Mouse (Mus musculus): ENCODE data around the gene Lrrc20. TPM values are rescaled to one million over a fixed set of nuclear protein-coding genes. Genes with fewer than 3 reads are reported as not detected.

Gene Lrrc20
- total RNA-seq, 2 experiments from 2014 or later: 41.8 to 44.1 TPM

GRCm38 (mm10) chr10:61473640-61474039, 2.0 kb upstream of the Lrrc20 start:
- no peak for DNase-seq (ENCODE audit: low spot score in 2 of 2)

- DNase-seq (ENCODE audit: low spot score in 2 of 2): no peak
Observed at GRCm38 (mm10) chr10:61474344-61474743, 1.3 kb upstream of the Lrrc20 start.

GRCm38 (mm10) chr10:61476440-61477165, 1.0 kb downstream of the Lrrc20 start:
- peak in 1 of 2 experiments; percentile 55 for DNase-seq (ENCODE audit: low spot score in 2 of 2)

- no peak for DNase-seq (ENCODE audit: low spot score in 2 of 2)
Observed at GRCm38 (mm10) chr10:61479461-61479860, 3.9 kb downstream of the Lrrc20 start.

- DNase-seq (ENCODE audit: low spot score in 2 of 2): no peak
Observed at GRCm38 (mm10) chr10:61479927-61480326, 4.3 kb downstream of the Lrrc20 start.

- DNase-seq (ENCODE audit: low spot score in 2 of 2): no peak
Observed at GRCm38 (mm10) chr10:61480488-61480887, 4.9 kb downstream of the Lrrc20 start.

- DNase-seq (ENCODE audit: low spot score in 2 of 2): no peak
Observed at GRCm38 (mm10) chr10:61482771-61483170, 7.2 kb downstream of the Lrrc20 start.

- DNase-seq (ENCODE audit: low spot score in 2 of 2): no peak
Observed at GRCm38 (mm10) chr10:61484801-61485200, 9.2 kb downstream of the Lrrc20 start.

GRCm38 (mm10) chr10:61486551-61487339, 11.1 kb downstream of the Lrrc20 start:
- DNase-seq (ENCODE audit: low spot score in 2 of 2): no peak

- no peak for DNase-seq (ENCODE audit: low spot score in 2 of 2)
Observed at GRCm38 (mm10) chr10:61488522-61489110, 13.0 kb downstream of the Lrrc20 start.

GRCm38 (mm10) chr10:61491573-61491972, 16.0 kb downstream of the Lrrc20 start:
- no peak for DNase-seq (ENCODE audit: low spot score in 2 of 2)

- peak; percentile 63 to 75 for DNase-seq (ENCODE audit: low spot score in 2 of 2)
Observed at GRCm38 (mm10) chr10:61492040-61492439, 16.4 kb downstream of the Lrrc20 start.

- DNase-seq (ENCODE audit: low spot score in 2 of 2): no peak
Observed at GRCm38 (mm10) chr10:61495461-61495860, 19.9 kb downstream of the Lrrc20 start.

GRCm38 (mm10) chr10:61496231-61496630, 20.6 kb downstream of the Lrrc20 start:
- no peak for DNase-seq (ENCODE audit: low spot score in 2 of 2)

- no peak for DNase-seq (ENCODE audit: low spot score in 2 of 2)
Observed at GRCm38 (mm10) chr10:61499505-61500466, 24.2 kb downstream of the Lrrc20 start.

GRCm38 (mm10) chr10:61500756-61501155, 25.2 kb downstream of the Lrrc20 start:
- DNase-seq (ENCODE audit: low spot score in 2 of 2): no peak

GRCm38 (mm10) chr10:61504073-61504472, 28.5 kb downstream of the Lrrc20 start:
- DNase-seq (ENCODE audit: low spot score in 2 of 2): no peak

GRCm38 (mm10) chr10:61506381-61507200, 31.0 kb downstream of the Lrrc20 start:
- DNase-seq (ENCODE audit: low spot score in 2 of 2): no peak

GRCm38 (mm10) chr10:61509873-61510272, 34.3 kb downstream of the Lrrc20 start:
- DNase-seq (ENCODE audit: low spot score in 2 of 2): no peak

- DNase-seq (ENCODE audit: low spot score in 2 of 2): no peak
Observed at GRCm38 (mm10) chr10:61510809-61511208, 35.2 kb downstream of the Lrrc20 start.
